Mouse (Mus musculus): ENCODE measurements around the gene 1600014C23Rik.

The 1600014C23Rik gene

DNA sequence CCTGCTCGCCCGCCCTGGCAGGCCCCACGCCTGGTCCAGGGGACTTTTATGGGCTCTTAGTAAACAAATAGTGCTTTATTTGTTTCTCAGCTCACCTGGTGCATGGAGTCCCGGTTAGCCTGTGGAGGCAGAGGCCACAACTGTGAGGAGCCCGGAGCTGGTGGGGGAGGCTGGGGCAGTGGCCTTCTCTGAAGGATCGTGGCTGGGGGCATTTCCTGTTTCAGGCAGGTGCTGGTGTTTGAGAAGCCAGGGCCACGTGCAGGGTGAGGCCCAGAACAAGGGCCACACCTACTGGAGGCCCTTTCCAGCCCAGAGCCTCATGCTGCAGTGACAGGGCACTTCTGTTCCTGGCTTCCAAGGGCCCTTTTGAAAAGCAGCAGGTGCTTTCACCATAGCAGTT, 7.4 kb downstream of the 1600014C23Rik start:
- no peak for DNase-seq (ENCODE audit: low read depth, low spot score)

DNA sequence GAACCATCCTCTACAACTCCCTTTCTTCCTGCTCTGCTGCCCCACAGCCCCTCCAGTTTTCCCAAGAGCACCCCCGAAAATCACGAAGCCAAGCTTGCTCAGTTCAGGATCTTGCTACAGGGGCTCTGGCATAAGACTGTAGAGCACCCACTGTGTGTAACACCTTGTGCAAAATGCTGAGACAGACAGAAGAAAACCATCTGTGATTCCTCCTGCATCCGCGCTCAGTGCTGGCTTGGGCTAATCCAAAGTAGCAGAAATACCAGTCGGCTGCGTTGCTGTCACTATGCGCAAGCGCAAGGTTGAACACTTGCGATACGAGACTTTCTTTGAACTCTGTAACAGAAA, 9.1 kb downstream of the 1600014C23Rik start:
- no peak for DNase-seq (ENCODE audit: low read depth, low spot score)

DNA sequence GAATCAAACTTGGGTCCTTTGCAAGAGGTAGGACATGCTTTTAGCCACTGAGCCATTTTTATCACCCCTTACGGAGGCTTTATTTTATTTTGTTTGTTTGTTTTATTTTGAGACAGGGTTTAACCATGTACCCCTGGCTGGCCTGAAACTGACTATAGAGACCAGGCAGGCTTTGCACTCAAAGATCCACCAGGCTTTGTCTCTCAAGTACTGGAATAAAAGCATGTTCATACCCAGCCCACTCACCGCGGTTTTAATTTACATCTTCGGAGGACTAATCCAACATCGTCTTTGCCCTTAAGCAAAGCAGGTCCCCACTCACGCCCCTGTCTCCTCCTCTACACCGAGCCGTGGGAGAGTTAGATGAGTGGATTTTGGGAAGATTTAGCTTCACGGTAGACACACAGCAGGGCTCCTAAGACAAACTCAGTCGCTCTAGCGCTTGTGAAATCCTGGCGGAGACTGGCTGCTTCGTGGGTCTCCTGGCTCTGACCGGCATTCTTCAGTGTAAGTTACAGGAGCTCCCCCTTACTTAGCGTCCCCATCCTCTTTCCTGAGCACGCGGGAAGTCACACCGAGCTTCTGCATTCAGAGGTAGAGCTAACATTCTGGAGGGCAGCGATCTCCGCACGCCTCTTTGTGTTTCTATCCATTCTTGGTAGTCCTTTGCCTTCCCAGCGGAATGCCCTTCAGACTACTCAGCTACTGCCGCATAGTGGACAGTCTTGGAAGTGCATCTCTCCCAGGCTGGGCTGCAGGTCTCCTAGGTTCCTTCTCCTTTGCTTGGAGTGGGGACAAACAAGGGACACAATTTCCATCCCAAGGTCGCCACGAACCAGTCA, 9.7 kb downstream of the 1600014C23Rik start:
- DNase-seq (ENCODE audit: low read depth, low spot score) = peak; percentile 71

DNA sequence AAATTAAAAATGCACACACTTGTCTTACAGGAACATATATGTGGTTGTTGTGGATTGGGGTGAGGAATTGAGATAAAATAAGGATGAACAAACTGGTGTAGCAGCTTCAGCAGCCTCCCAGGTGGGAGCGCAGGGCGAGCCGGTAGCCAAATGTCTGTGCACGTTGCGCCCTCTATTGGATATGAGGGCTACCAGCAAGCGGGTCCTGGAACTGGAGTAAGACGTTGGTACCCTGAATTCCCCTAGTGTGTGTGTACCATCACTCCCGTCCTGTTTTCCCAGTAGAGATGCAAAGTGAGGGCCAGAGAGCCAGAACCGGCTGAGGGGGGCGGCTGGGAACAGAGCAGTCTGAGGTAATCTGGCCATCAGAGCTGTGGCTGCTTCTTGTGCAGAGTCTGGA, 15.3 kb downstream of the 1600014C23Rik start:
- DNase-seq (ENCODE audit: low read depth, low spot score) = no peak

DNA sequence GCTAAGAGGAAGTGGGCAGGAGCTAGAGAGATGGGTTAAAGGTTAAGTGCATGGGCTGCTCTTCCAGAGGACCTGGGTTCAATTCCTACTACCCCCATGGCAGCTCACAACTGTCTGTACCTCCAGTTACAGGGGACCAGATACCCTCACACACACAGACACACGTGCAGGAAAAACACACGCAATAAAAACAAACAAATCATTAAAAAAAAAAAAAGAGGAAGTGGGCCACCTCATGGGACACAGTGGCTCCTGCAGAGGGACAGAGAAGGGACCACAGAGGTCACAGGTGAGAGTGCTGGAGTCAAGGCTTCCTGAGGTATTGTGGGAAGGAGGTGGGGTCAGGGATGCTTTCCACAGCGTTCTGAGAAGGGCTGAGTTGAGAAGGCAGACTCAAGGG, 22.1 kb downstream of the 1600014C23Rik start:
- no peak for DNase-seq (ENCODE audit: low read depth, low spot score)

DNA sequence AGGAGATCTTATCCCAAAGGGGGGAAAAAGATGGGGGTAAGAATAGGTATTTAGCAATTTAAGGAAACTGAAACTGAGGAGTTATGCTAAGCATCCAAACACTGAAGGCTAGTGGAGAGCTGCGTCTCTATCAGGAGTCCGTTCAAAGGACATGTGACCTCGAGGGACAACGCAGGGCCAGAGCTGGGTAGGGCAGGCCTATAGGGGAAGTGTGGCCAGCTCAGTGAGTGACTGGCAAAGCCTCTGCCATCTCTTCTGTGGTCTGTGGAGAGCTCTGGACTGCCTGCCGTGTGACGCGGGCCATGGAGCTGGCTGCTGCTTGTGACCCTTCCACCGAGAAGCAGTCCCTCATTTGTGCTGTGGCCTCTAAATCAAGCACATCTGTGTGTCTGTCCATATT, 23.2 kb downstream of the 1600014C23Rik start:
- no peak for DNase-seq (ENCODE audit: low read depth, low spot score)

DNA sequence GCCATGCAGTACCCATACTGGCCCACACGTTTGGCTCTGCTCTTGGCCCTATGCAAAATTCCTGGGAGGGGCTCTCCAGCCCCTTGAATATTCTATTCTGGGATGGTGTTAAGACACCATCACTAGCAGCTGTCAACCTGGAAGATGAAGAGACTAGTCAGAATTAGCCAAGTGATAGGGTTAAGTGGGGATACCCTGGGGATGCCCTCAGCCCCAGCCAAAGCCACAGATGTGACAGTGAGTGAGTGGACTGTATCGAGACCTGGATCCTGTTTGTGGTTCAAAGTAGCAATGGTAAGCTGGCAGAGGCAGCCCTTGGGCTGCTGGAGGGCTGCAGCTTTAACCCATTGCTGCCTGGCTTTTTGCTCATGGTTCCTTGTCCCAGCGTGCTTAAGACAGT, 23.8 kb downstream of the 1600014C23Rik start:
- no peak for DNase-seq (ENCODE audit: low read depth, low spot score)

DNA sequence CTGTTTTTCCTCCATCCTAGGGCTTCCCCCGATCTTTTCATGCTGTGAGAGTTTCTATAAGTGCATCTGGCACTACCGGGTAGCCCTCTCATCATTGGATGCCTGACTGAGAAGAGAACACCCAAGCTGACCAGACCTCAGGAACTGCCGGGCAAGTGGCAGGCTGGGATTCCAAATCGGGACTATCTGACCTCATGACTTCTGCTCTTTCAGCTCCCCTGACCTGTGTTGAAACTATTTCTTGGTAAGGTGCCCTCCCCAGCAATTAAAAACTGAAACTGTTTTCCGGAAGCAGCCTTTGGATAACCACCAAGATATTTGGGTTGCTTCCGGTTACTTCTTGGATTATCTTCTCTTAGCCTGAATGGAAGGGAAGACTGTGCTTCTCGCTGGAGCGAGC, 25.5 kb downstream of the 1600014C23Rik start:
- no peak for DNase-seq (ENCODE audit: low read depth, low spot score)

DNA sequence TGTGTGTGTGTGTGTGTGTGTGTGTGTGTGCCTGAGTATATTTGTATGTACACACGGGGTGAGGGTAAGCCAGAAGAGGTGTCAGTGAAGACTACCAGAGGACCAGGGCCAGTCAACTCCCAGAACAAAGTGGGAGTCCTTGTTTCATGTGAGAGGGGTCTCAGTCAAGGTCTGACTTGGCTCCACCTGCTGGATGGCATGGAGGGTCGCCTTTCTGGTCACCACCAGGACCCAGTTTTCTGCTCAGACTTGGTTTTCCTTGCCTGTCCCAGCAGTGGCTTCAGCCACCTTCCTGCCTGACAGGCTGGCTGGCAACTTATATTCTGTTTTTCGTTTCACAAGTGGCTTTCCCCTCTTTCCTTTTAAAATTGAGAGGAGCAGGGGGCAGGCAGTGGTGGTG, 26.3 kb downstream of the 1600014C23Rik start:
- no peak for DNase-seq (ENCODE audit: low read depth, low spot score)

DNA sequence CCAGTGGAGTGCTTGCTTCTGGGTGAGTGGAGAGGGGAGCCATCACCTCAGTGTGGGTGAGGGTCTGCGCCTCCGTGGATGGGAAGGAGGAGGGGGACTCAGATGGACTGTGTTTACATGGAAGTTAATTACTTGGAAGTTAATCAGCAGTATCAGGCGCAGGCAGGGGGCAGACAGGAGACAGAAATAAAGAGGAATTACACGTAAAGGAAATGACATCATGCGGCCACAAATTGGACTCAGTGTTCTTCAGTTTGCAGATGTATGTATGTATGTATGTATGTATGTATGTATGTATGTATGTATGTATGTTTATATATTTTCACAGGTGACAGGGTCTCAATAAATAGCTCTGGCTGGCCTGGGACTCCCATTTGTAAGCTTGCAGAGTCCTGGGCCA, 26.8 kb downstream of the 1600014C23Rik start:
- DNase-seq (ENCODE audit: low read depth, low spot score) = no peak

DNA sequence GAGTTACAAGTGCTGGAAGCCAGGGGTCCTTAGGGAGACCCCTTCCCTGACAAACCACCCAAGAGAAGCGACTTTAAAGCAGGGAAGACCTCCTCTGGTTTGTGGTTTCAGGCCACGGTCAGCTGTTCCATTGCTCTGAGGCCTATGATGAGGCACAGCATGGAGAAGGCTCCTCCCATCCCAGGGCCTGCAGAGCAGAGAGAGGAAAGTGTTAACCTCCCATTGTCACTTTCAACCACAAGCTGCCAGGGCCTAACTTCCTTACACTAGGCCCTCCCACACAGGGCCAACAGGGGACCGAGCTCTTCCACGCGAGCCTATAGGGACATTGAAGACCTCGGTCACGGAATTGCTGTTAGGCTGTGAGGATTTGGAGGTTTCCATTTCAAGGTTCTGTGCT, 30.5 kb downstream of the 1600014C23Rik start:
- no peak for DNase-seq (ENCODE audit: low read depth, low spot score)

DNA sequence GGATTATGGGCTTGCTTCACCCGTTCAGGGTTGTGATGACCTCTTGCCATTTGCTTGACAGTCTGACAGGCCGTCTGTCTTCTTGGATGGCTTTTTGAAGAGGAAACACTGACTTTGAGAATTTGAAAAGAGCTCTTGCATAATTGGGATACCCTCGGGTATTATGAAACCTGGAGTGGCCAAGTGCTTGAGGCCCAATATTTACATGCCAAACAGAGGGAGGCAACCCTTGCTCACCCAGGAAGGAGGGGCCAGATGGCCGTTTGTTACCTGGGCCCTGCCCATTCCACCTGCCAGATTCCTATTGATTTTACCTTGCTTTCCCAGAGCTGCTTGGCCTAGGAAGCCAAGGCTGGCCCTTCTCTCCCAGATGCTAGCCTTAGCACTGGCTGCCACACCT, 31.4 kb downstream of the 1600014C23Rik start:
- no peak for DNase-seq (ENCODE audit: low read depth, low spot score)

DNA sequence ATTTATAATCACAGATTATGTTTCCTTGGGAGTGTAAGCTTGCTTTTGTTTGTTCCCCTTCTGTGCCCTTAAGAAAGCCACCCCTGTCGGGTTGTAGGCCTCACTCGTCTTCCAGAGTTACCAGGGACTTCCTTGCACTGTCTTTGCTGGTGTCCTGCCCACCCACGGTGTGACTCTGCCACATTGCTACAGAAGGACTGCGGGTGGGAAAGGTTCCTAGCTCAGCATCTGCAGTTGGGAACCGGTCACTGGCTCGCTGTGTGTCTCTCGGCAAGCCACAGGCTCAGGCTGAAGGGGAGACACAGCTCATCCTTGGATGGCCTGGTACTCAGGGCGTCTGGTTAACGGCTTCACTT, 32.4 kb downstream of the 1600014C23Rik start:
- no peak for DNase-seq (ENCODE audit: low read depth, low spot score)

DNA sequence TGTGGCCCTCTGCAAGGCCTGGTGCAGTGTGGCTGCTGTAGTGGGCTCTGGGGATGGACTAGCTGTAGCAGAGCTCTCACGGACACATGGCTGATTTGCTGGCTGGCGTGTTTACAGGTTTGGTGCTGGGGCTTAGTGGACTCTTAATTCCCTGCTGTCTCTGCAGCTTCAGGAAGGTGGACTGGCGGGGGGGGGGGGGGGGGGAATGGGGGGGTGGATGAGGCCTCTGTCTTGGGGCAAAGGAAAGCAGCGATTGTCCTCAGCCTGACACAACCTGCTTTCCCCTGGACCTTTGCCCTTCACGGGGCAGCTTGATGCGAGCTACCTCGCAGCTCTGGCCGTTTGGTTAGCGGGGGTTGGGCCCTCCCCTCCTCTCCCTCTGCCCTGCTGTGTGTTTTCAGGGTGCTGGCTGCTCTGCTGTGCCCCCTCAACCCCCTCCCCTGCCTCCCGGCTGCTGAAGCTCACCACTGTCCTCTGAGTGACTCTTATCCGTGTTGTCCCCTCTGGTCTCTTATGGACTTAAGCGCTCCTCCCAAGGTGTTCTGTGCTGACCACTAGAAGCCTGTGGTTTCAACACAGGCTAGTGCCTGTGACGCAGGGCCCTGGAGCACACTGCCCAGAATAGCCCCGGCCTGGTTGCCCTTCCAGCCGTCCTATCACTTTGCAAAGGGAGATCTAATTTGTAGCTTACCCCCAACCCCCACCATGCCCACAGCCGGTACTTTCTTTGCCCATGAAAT, 33.0 kb downstream of the 1600014C23Rik start:
- no peak for DNase-seq (ENCODE audit: low read depth, low spot score)

DNA sequence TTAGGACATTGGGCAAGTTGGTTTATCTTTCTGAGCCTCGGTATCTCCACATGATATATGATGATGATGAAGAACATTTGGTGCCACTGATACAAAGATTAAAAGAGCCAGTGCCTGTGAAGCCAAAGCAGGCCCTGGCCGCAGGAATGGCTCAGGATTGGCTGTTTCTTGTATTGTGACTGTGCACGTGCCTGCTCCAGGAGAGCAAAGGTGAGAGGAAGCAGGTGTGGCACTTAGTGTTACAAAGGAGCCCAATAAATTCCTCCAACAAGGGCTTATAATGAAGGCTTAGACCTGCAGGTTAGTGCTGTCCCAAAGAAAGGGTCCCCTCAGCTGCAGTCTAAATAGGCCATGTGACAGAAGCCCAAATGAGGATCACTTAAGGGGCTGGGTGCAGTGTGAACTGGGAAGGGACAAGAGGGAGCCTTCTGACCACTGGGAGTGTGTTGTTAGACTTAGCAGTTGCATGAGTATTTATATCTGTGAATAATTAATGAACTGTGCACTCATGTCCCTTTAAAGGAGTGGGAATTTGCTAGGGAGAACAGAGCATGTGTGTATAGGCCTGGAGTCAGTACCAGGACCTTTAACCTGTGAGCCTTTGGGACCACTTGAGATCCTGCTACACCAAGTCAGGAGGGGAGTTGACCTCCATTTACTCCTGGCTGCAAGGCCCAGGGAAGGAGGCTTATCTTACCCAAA, 34.5 kb downstream of the 1600014C23Rik start:
- no peak for DNase-seq (ENCODE audit: low read depth, low spot score)

DNA sequence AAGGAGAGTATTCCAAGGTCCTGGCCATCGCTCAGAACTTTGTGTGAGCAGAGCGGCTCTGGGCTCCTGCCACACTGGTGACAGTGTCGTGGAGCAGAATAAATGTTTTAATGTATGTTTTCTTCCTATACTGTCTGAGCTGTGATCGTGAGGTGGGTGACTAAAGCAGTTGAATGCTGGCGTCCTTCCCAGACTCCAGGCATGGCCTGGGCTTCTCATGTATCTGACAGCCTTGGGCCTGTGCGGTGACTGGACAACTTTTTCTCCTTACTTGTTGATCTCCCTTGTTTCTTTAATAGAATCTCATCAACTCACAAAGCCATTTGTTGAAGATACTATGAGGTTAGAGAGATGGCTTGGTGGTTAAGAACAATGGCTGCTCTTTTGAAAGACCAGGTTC, 35.3 kb downstream of the 1600014C23Rik start:
- no peak for DNase-seq (ENCODE audit: low read depth, low spot score)

DNA sequence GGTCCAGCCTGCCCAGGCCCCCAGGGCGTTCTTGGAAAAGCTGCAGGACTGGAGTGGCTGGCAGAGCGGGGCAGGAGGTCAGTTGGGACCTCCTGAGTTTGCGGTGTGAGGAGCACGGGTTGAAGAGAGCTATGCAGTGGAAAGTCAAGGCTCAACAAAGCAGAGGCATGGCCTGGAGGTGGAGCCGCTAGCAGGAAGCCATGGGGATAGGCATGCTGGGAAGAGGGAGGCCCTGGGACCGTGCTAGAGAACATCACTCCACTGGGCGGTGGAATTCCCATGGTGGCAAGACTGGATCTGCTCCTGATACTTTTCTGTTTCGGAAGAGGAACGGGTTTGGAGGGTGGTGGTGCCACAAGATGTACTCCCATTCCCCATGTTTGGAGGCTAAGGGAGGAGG, 36.7 kb downstream of the 1600014C23Rik start:
- DNase-seq (ENCODE audit: low read depth, low spot score) = no peak

DNA sequence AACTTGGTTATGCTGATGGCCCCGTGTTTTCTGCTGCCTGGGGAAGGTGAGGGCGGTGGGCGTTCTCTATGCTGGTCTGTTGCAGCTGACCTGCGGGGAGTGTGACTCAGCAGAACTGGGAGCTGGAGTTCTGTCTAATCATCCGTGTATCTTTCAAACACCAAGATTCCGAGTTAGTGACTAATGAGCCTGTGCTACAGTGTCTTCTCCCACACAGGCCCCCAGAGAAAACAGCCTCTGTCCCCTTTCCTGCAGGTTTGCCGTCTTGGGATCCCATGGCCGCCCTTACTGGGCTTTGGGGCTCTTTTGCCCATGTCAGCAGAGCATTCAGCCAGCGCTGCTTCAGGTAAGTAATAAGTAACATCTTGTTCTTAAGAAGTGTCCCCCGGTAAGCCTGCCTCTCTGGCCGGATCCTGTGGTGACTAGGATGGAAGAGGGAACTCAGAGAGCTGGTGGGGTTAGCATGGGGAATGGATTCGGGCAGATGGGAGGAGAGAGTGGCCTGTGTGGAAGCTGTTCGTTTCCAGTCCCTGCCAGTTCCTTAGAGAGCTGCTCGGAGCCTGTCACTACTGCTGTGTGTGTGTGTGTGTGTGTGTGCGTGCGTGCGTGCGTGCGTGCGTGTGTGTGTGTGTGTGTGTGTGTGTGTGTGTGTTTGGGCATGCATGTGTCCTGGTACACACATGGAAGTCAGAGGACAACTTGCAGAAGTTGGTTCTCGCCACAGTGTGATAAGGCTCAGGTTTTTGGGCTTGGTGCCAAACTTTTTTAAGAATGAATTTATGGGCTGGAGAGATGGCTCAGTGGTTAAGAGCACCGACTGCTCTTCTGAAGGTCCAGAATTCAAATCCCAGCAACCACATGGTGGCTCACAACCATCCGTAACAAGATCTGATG, 38.2 kb downstream of the 1600014C23Rik start:
- no peak for DNase-seq (ENCODE audit: low read depth, low spot score)

DNA sequence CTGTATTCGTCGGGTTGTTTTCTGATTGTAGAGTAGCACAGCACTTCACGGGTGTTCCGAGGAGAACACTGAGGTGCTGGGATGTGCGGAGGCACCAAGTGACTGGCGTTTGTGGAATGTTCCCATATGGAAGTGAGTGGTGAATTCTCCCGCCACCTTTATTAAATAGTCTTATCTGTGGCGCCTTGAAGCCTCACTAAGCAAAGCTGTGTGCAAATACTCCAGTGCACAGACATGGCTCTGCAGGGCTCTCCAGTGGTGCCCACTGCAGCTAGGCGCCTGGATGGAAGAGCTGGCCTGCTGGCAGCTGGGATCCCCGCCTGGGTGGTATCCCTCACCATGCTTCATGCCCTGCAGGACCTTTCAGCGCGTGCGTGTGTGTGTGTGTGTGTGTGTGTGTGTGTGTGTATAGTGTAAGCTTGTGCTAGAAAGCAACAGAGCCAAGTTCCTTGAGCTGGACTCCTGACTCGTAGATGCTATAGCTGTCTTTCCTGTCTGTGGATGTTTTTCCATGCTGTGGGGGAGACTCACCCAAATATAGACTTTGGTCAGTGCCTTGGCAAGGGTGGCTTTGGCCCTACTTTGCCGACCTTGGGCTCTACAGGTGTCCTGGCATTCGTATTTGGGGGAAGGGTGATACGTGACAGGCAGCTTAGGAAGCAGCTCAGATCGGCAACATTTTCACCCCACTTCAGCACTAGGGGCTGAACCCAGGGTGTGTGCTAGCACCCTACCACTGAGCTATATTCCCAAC, 39.7 kb downstream of the 1600014C23Rik start:
- no peak for DNase-seq (ENCODE audit: low read depth, low spot score)

DNA sequence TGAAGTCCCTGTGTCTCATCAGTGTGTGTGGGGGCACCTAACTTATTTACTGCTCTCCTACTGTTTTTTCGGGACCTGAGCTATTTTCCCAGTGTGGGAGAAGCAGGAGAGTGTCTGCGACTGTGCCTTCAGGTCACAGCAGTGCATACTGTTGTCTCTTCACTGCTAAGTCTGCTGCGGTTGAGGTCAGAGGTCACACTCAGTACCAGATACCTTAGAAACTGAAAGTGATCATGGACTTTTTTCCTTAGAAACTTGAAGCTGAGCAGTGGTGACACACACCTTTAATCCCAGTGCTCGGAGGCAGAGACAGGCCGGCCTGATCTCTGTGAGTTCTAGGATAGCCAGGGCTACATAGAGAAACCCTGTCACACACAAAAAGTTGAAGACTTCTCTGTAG, 41.5 kb downstream of the 1600014C23Rik start:
- DNase-seq (ENCODE audit: low read depth, low spot score) = no peak

DNA sequence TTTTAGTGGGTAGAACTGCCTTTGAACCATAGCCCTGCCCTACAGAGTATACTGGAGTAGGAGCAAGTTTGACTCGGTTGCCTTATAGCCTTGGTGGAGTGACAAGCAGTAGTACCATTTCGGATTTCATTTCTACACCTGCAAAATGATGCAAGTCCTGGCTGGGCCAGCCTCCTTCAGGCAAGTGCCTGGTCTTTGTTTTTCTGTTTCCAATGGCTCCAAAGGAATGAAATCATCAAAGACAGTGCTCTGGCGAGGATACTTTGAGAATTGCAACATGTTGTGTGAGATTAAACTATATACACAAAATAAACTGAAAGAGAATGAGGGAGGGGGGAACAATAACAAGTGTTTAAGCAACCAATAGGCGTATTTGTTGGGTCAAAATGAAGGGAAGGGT, 43.6 kb downstream of the 1600014C23Rik start:
- DNase-seq (ENCODE audit: low read depth, low spot score) = no peak

All from brain, embryonic 18.5 days (tissue).